Mouse (Mus musculus): Measurements from ENCODE around the gene Nudt3.
"Not testable (repeated sequence)": the region's sequence is repeated elsewhere in the genome, so short reads cannot be mapped to it uniquely, and the experiment has no call there.

DNA sequence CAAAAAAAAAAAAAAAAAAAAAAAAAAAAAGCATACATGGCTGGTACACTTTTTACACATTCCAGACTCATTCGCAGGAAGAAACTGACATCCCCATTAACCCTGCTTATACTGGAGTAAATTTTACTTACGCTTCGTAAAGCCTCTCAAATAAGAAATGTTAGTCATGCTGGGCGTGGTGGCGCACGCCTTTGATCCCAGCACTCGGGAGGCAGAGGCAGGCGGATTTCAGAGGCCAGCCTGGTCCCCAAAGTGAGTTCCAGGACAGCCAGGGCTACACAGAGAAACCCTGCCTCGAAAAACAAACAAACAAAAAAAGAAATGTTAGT lies 12.2 kb upstream of the Nudt3 start:
- TF ChIP-seq POLR2A (IDR thresholded peaks at IDR 0.05; ENCODE audit: control insufficient read depth, extremely low read depth, insufficient read depth, low read length, poor library complexity); CTCF (IDR thresholded peaks at IDR 0.05; ENCODE audit: borderline replicate concordance, control insufficient read depth, extremely low read depth, insufficient read depth, low read length, poor library complexity): not testable (repeated sequence)
